Mouse (Mus musculus) testis, adult 2 months (tissue): ENCODE results near the gene Bace1.

Source experiments
- CTCF ChIP-seq: fragments of 200-500 bp; IDR thresholded peaks from 2 replicates; pipeline ENCODE4 v1.5.1; 2012; ENCODE audit warnings: low read depth, mild to moderate bottlenecking, inconsistent platforms, low read length, moderate library complexity; ENCODE audit not compliant: control insufficient read depth, insufficient read depth, insufficient replicate concordance
- POLR2A ChIP-seq: fragments of 200-500 bp; IDR thresholded peaks from 2 replicates; pipeline ENCODE4 v1.6.1; 2012; ENCODE audit warnings: low read depth, mild to moderate bottlenecking, inconsistent platforms, low read length, moderate library complexity; ENCODE audit not compliant: control insufficient read depth

- TF ChIP-seq CTCF (no peak), POLR2A (no peak)
Observed at GRCm38 (mm10) chr9:45870265-45870664, 31.9 kb downstream of the Bace1 start.
